Mouse (Mus musculus) embryonic fibroblast, embryonic 13.5 days (primary cell): ENCODE measurements at regions not wholly inside any gene's neighbourhood (a gene's known extent, or its start where the extent isn't known, plus 50 kb on each side); places are given as distances from the start of the nearest gene placed in this dataset.

Experiments
- H3K27ac ChIP-seq: 2 replicates; pipeline ENCODE4 v1.5.1; 2012; ENCODE audit warnings: low read length, control low read depth, inconsistent platforms; ENCODE audit not compliant: insufficient read depth
- H3K4me1 ChIP-seq: 2 replicates; pipeline ENCODE4 v1.6.1; 2011; ENCODE audit warnings: low read length; ENCODE audit not compliant: control insufficient read depth, insufficient read depth
- H3K4me3 ChIP-seq: 2 replicates; pipeline ENCODE4 v1.5.1; 2011; ENCODE audit warnings: mild to moderate bottlenecking, control low read depth, low read length; ENCODE audit not compliant: insufficient read depth
- CTCF ChIP-seq: IDR thresholded peaks from 2 replicates; pipeline ENCODE4 v1.5.1; 2011; ENCODE audit warnings: mild to moderate bottlenecking, control low read depth, low read length, moderate library complexity, borderline replicate concordance; ENCODE audit not compliant: insufficient read depth
- POLR2A ChIP-seq: IDR thresholded peaks from 2 replicates; pipeline ENCODE4 v1.6.1; 2011; ENCODE audit warnings: low read depth, mild to moderate bottlenecking, control low read depth, low read length, moderate library complexity

DNA sequence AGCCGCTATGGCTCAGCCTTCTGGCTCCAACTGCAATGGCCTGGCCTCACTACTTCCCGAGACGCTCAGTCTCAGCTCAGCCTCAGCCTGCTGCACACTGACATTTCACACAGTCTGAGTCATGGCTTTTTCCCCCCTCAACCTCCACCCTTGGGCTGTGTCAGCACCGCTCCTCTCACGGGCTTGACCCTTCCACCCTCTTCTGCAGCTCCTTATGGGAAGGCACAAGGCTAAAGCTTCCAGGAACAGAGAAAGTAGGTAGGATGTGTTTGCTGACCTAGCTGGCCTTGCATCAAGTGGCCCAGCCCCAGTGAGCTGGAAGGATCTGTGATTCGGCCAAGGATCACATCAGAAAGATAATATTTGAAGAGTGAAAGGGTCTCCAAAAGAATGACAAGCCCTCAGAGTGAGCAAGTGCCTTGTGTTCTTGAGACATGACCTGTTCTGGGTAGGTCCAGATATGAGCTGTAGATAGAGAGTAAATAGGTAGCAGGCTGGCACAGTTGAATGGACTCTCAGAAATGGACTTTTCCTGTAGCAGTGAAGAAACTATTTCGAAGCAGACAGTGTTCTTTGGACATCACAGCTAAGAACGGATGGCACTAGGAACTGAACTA lies 192.9 kb upstream of the Usp24 start:
- TF ChIP-seq CTCF, result no peak
- TF ChIP-seq POLR2A, result no peak
- H3K27ac ChIP-seq, result peak overlapping the region; percentile 35

DNA sequence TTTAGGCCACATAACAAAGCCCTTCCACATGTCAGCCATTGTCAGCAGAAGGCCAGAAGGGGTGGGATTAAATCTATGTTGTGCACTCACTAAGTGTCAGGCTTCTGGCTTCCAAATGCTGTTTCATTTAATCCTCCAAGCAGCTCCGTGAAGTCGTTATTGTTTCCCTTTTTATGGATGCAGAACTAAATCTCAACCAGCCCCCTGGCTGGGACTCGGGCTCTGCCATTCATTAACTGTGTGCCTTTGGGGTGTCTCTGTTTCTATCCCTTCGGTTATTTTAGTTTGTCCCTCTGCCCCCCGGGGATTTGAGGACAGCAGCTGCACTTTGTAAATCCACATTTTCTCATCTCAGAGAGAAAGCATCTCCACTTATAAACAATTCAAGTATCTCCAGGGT lies 188.8 kb upstream of the Usp24 start:
- H3K4me1 ChIP-seq, result no peaks in the 10 kb centered on the region; the same call in 1 of the 2 replicates
- no peak overlapping the region for H3K27ac ChIP-seq
- H3K4me3 ChIP-seq, result no peak overlapping the region
- TF ChIP-seq POLR2A (no peak), CTCF (no peak)

More for the DNA sequence above, 192.9 kb upstream of the Usp24 start:
- H3K4me3 ChIP-seq, result no peak overlapping the region
- H3K4me1 ChIP-seq, result no peaks in the 10 kb centered on the region

DNA sequence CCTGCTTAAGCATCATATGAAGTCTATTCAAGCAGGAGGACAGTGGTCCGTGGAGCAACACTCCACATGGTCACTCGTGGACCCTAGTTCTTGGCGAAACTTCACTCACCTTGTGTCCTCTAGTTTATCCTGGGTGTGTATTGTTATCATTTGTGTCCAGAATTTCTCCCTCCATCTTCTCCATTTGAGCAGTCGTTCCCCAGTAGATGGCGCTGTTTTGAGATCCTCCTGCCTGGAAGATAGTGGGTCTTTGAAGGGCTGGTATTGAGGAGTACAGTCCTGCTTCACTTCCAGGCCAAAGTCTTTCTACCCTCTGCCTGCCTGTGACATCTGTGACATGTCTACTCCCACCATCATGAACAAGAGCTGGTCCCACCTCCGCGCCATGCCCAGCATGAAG lies 188.4 kb upstream of the Usp24 start:
- H3K27ac ChIP-seq, result no peak overlapping the region
- H3K4me3 ChIP-seq, result no peak overlapping the region
- H3K4me1 ChIP-seq, result no peaks in the 10 kb centered on the region; the same call in 1 of the 2 replicates
- TF ChIP-seq CTCF, result no peak
- no peak for TF ChIP-seq POLR2A

DNA sequence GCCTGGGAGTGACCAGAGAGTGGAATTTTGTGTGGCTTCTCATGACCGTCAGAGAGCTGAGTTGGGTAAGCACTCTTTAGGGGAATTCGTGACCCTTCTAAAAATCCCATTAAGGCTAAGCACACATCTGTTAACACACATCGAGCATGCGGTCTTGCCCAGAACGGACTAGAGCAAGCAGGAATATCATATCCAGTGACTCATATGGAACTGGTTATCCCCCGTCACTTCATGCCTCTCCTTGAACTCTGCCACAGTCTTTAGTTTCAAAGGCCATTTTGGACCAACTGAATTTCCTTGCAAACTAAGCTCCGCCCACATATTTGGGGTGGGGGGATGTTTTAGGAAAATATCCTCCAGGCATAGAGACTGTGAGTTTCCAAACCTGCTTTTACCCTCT lies 186.7 kb upstream of the Usp24 start:
- TF ChIP-seq POLR2A, result no peak
- H3K4me3 ChIP-seq, result no peak overlapping the region
- no peak overlapping the region for H3K27ac ChIP-seq
- no peaks in the 10 kb centered on the region; the same call in 1 of the 2 replicates for H3K4me1 ChIP-seq

DNA sequence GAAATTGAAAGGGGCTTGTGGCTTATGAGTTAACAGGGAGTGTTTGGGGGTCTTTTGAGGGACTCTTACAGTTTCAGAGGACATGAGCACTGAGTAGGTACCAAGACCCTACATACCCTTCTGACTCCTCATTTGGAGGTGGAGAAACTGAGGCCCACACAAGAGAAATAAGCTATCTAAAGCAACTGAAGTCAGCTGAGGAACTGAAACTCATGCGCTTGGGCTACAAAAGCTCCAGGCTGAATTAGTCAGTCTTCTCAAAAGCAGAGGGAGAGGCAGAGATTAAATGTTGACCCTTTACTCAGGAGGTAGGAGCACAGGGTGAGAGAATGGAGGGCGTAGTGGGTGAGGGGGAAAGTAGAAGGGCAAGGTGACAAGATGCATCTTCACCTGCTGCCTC lies 186.2 kb upstream of the Usp24 start:
- Histone ChIP-seq H3K4me1 (no peaks in the 10 kb centered on the region; the same call in 1 of the 2 replicates), H3K4me3 (no peak overlapping the region), H3K27ac (no peak overlapping the region)
- no peak for TF ChIP-seq CTCF
- no peak for TF ChIP-seq POLR2A

DNA sequence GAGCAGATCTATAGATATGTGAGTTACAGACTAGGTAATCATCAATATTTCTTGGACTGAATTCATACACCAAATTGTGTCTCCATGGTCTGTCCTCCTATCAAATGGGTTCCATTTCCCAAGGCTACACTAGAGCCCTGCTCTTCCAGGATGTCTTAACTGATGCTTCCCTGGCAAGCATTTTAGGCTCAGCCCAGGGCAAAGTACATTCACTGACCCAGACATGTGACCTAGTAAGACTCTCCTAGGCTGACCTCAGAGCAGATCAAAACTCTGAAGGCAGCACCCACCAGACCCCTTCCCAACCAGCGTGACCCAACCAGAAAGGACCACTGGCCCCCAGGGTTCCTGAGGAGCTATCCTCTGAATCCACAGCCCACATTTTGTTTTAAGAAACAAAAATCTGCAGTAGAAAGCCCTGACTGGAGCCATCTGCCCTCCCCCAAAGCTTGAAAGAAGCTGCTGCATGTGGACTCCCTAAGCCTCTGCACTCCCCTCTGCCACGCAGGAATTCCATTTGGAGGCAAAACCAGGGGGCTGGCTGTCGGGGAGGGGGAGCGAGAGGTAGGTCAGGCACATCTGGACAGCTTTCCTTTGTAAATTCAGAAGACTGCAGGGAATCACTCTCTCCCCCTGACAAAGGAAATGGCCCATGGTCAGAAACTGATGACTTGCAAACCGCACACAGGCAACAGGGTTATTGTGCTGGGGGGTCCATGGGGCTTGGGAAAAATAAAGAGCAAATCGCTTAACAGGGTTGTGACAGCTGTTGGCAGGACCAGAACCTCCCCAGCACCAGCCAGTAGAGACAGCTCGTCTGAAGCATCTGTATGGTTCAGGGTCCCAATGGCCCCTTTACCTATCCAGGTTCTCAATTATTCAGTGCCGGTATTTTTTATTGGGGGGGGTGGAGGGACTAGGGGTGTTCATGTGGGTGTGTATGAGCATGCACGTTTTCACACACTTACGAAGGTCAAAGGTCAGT lies 182.0 kb upstream of the Usp24 start:
- no peak for TF ChIP-seq CTCF
- no peak for TF ChIP-seq POLR2A
- no peak overlapping the region for H3K27ac ChIP-seq

DNA sequence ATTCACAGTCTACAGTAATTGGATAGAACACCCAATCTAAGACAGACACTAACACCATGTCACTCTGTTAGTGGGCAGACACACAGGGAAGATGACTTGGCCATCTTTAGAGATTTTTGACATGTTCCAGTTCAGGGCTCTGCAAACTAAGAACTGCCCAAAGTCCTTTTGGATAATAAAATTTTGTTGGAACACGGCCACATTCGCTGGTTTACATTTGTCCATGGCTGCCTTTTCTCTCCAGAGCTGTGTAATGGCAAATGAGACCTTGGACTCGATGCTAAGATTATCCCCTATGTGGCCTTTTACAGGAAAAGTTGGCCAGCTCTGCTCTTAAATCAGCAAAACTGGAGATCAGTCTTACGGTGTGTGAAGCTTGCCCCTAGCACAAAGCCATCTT lies 173.3 kb upstream of the Usp24 start:
- Histone ChIP-seq H3K4me1 (no peaks in the 10 kb centered on the region), H3K27ac (no peak overlapping the region), H3K4me3 (no peak overlapping the region)
- no peak for TF ChIP-seq POLR2A
- TF ChIP-seq CTCF, result no peak

More for the DNA sequence above, 182.0 kb upstream of the Usp24 start:
- Histone ChIP-seq H3K4me3 (no peak overlapping the region), H3K4me1 (no peaks in the 10 kb centered on the region; the same call in 1 of the 2 replicates)

DNA sequence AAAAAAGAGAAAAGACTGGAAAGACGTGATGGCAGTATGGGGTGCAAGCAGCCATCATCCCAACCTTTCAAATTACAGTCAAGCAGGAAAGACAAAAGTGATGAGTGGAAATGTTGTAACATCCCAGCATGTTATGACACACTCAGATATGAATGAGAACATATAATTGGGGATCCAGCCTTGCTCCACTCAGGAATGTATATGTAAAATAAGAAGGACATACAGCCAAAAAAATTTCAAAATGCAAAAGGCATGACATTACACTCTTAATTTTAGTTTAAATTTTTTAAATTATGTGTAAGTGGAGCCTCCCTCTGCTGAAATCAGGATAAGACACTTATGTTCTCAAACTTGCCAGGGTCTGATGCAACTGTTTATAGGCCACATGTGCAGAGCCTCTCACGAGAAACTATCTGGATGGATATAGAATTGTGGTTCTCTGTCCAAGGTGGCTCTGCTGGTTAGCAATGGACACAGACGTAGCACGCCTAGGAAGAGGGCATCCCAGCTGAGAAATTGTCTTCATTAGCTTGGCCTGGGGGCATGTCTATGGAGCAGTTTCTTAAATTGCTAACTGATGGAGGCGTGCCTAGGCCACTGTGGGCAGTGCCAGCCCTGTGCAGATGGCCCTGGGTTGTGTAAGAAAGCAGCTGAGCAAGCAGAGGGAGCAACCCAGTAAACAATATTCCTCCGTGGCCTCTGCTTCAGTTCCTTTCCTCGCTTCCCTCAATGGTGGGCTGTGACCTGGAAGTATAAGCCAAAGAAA lies 171.5 kb upstream of the Usp24 start:
- no peak for TF ChIP-seq CTCF
- TF ChIP-seq POLR2A, result no peak
- H3K4me3 ChIP-seq, result no peak overlapping the region
- no peaks in the 10 kb centered on the region for H3K4me1 ChIP-seq
- no peak overlapping the region for H3K27ac ChIP-seq

DNA sequence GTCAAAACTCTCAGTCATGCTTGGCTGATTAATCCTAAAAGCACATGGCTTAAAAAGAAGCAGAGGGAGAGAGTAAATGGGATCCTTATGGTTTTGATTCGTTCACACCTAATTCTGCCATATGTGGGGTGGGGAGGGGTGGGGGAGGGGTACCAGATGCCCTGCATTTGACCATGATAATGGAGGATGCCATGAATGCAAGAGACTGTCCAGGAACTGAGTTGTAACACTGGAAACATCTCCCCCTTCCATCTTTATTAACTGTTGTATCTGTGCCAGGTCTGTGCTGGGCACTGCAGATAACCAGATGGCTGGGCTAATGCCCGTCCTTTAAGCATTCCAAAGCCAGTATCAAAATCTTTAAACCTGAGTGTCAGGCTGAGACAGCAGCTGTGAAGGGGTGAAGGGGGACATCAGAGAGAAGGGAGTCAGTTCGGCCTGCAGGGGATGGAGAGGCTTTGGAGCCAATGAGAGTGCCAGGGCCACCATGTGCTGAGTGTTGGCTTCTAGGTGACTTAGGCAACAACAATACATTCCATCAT lies 169.0 kb upstream of the Usp24 start:
- Histone ChIP-seq H3K27ac (no peak overlapping the region), H3K4me1 (no peaks in the 10 kb centered on the region), H3K4me3 (no peak overlapping the region)
- TF ChIP-seq CTCF, result no peak
- no peak for TF ChIP-seq POLR2A
